Mouse (Mus musculus) ZHBTc4 (cell line): ENCODE data around the gene Exoc7.

Experiments
- DNase-seq: peaks from one replicate; pipeline ENCODE4 v3.0.0-alpha.2; 2011; ENCODE audit warnings: low read depth, low spot score

The Exoc7 gene

DNA sequence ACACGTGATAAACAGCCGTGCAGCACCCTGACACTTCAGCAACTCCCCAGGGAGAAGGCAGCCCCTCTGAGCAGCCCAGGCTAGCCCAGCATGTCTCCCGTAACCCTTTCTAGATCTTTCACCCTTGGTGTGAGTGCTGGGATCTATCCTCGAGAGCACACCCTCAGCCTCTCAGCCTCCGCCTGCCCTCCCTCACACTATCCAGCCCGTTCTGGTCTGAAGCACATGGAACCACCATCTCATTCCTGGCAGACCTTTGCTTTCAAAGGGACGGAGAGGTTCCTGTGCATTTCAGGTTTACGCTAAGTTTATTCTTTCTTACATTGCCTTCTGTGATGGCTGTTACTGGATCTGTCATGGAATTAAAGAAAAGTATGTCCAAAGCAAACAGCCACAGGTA, 62.5 kb downstream of the Exoc7 start:
- no peak for DNase-seq

DNA sequence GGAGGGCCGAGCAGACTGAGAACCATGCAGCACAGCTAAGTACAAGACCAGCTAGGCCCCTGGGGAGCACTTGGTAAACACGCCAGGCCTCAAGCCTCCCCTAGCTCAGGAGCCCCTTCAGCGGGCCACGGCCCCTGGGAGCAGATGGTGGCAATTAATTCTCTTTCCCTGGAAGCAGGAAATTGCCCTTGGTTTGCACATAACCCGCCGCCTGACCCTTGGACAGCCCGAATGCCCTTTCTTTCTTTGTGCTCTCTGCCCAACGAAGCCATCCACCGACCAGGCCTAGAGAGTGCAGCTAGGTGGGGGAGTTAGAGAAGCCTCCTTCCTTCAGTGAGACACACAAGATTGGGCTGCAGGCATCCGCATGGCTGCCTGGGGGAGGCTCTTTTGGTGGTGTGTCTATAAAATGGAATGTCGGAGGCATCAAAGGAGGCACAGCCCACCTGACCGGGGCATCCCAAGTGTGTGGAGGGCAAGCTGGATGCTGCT, 65.2 kb downstream of the Exoc7 start:
- DNase-seq, result peak; percentile 27

DNA sequence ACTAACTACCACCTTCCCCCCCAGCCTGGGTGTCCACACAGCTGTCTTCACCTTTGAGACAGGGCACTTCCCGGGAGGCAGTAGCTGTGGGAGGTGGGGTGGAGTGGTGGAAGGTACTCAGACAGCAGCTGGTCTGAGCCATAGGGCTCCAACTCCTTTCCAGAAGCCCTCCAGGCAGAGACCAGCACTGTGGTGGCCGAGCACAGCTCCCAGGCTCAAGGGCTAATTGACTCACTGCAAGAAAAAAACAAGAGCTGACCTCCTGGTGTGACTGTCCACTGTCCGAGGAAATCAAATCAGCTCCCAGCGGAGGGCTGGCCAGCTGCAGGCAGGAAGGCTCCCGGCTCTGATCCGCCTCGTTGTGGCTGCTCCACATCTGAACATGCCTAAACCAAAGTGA, 67.2 kb downstream of the Exoc7 start:
- no peak for DNase-seq
